Mouse (Mus musculus): ENCODE measurements around the gene Hcn1. TPM values are rescaled to one million over a fixed set of nuclear protein-coding genes. Genes with fewer than 3 reads are reported as not detected.

Hcn1 gene
- polyA plus RNA-seq, 1 experiment: 0.37 TPM

DNA sequence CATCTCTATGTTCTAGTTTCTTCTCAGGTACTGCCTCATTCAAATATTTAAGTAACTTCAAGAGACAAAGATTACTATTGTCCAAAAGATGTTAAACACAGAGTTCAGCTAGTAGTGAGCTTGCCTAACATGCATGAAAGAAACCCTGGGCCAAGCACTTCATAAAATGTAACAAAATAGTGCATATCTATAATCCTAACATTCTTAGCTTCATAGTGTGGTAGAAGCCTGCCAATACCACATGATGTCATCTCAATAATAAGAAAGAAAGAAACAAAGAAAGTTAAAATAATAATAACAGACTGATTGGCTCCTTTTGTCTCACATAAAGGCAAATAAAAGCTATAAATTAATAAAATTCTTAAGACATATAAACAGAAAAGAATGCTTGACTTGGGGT is 103.5 kb downstream of the Hcn1 start:
- Histone ChIP-seq H3K27me3 (ENCODE audit: control insufficient read depth, insufficient read depth, low read length) (no peaks in the 10 kb centered on the region), H3K27ac (ENCODE audit: control insufficient read depth, insufficient read depth, low read depth, low read length) (no peak overlapping the region), H3K4me1 (ENCODE audit: control insufficient read depth, insufficient read depth, low read length) (no peaks in the 10 kb centered on the region), H3K36me3 (ENCODE audit: control insufficient read depth, insufficient read depth, low read length) (no peaks in the 10 kb centered on the region), H3K4me3 (ENCODE audit: control insufficient read depth, low read depth, low read length) (no peak overlapping the region)
- no peak for TF ChIP-seq POLR2A (IDR thresholded peaks at IDR 0.05; ENCODE audit: control insufficient read depth, low read depth, low read length)
- TF ChIP-seq CTCF (IDR thresholded peaks at IDR 0.05; ENCODE audit: control insufficient read depth, insufficient read depth, insufficient replicate concordance, low read depth, low read length): no peak

DNA sequence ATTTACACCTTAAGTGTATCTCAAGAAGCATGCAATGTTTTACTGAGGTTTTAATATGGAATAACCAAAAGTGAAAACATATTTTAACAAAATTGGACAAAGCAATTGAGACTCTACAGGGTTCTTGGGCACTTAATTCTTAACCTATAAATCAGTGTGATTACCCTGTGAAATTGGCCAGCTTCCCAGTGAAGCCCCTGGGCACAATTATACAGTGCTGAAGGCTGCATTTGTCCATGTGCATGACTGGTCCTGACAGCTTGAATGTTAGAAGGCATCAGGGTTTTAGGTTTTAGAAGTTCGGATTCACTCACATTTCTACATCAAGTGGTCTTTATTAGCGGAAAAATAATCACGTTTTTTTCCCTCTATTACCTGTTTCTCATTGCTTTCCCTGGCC is 103.9 kb downstream of the Hcn1 start:
- Histone ChIP-seq H3K4me1 (ENCODE audit: control insufficient read depth, insufficient read depth, low read length) (no peaks in the 10 kb centered on the region), H3K4me3 (ENCODE audit: control insufficient read depth, low read depth, low read length) (no peak overlapping the region), H3K27ac (ENCODE audit: control insufficient read depth, insufficient read depth, low read depth, low read length) (no peak overlapping the region), H3K27me3 (ENCODE audit: control insufficient read depth, insufficient read depth, low read length) (no peaks in the 10 kb centered on the region), H3K36me3 (ENCODE audit: control insufficient read depth, insufficient read depth, low read length) (no peaks in the 10 kb centered on the region)
- no peak for TF ChIP-seq CTCF (IDR thresholded peaks at IDR 0.05; ENCODE audit: control insufficient read depth, insufficient read depth, insufficient replicate concordance, low read depth, low read length)
- no peak for TF ChIP-seq POLR2A (IDR thresholded peaks at IDR 0.05; ENCODE audit: control insufficient read depth, low read depth, low read length)

DNA sequence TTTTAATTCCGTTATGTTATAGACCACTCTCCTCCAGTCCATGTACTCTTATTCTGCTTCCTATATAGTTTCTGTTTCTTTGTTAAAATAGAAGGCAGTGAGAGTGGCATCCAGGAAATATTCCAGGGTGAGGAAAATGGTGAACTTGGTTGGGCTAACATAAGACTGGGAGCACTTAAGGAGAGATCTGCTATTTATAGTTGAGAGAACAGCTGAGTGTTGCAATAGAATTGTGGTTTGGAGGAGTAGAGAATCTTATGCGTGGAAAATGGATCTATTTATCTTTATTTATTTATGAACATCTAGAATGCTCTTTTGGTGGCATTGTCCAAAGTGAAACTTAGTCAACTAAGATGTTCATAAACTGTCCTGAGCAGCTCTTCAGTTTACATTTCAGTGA is 104.4 kb downstream of the Hcn1 start:
- no peak overlapping the region for H3K4me3 ChIP-seq (ENCODE audit: control insufficient read depth, low read depth, low read length)
- H3K36me3 ChIP-seq (ENCODE audit: control insufficient read depth, insufficient read depth, low read length): no peaks in the 10 kb centered on the region
- TF ChIP-seq CTCF (IDR thresholded peaks at IDR 0.05; ENCODE audit: control insufficient read depth, insufficient read depth, insufficient replicate concordance, low read depth, low read length) (no peak), POLR2A (IDR thresholded peaks at IDR 0.05; ENCODE audit: control insufficient read depth, low read depth, low read length) (no peak)
- H3K4me1 ChIP-seq (ENCODE audit: control insufficient read depth, insufficient read depth, low read length): no peaks in the 10 kb centered on the region
- no peaks in the 10 kb centered on the region for H3K27me3 ChIP-seq (ENCODE audit: control insufficient read depth, insufficient read depth, low read length)
- no peak overlapping the region for H3K27ac ChIP-seq (ENCODE audit: control insufficient read depth, insufficient read depth, low read depth, low read length)

DNA sequence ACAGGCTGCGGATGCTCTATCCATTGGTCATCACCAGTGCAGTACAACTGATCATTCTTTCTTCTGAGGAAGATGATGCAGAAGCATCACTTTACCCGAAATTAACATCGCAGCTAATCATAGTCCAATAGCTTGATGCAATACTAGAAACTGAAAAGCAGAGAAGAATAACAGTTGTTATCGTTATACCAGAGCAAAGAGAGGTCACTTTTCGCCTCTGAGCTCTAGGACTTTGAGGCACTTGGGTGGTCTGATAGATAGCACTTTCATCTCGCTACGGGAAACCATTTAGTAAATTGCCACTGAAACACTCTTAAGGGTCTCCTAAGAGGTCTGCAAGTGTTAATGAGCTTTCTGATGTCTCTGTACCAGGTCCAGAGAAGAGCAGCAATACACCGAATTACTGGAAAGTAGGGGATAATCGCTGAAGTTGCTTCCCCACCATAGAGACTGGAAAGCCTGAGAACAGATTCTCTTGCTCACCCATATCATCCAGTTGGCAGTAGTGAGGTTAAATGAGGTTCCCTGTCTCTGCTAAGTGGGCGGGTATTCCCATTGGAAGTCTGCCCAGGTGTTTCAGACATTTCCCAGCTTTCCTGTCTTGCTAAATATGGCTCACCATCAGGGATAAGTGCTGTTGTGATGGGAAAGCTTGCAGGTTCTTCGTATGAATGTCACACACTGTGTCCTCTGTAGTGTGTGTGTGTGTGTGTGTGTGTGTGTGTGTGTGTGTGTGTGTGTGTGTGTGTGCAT is 105.0 kb downstream of the Hcn1 start:
- Histone ChIP-seq H3K4me3 (ENCODE audit: control insufficient read depth, low read depth, low read length) (no peak overlapping the region), H3K36me3 (ENCODE audit: control insufficient read depth, insufficient read depth, low read length) (no peaks in the 10 kb centered on the region), H3K27me3 (ENCODE audit: control insufficient read depth, insufficient read depth, low read length) (no peaks in the 10 kb centered on the region), H3K27ac (ENCODE audit: control insufficient read depth, insufficient read depth, low read depth, low read length) (no peak overlapping the region), H3K4me1 (ENCODE audit: control insufficient read depth, insufficient read depth, low read length) (no peaks in the 10 kb centered on the region)
- TF ChIP-seq CTCF (IDR thresholded peaks at IDR 0.05; ENCODE audit: control insufficient read depth, insufficient read depth, insufficient replicate concordance, low read depth, low read length) (no peak), POLR2A (IDR thresholded peaks at IDR 0.05; ENCODE audit: control insufficient read depth, low read depth, low read length) (no peak)

DNA sequence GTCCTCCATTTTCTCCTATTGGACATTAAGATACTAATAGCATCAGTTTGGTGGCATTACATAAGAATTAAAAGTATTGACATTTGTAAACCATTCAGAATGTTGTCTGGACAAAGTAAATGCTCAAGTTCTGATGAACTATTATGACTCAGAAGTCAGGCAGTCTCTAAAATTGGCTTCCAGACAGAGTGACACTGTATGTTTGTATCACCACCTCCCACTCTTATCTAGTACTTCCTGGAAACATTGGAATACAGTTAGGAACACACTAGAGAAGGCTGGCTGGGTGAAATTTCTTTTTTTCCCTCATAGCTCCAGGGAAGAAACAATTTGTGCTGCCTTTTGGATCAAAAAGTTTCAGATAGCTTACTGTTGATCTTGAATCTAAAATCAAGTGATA is 108.7 kb downstream of the Hcn1 start:
- Histone ChIP-seq H3K4me1 (ENCODE audit: control insufficient read depth, insufficient read depth, low read length) (no peaks in the 10 kb centered on the region), H3K4me3 (ENCODE audit: control insufficient read depth, low read depth, low read length) (no peak overlapping the region), H3K27me3 (ENCODE audit: control insufficient read depth, insufficient read depth, low read length) (no peaks in the 10 kb centered on the region), H3K27ac (ENCODE audit: control insufficient read depth, insufficient read depth, low read depth, low read length) (no peak overlapping the region), H3K36me3 (ENCODE audit: control insufficient read depth, insufficient read depth, low read length) (no peaks in the 10 kb centered on the region)
- no peak for TF ChIP-seq POLR2A (IDR thresholded peaks at IDR 0.05; ENCODE audit: control insufficient read depth, low read depth, low read length)
- no peak for TF ChIP-seq CTCF (IDR thresholded peaks at IDR 0.05; ENCODE audit: control insufficient read depth, insufficient read depth, insufficient replicate concordance, low read depth, low read length)

DNA sequence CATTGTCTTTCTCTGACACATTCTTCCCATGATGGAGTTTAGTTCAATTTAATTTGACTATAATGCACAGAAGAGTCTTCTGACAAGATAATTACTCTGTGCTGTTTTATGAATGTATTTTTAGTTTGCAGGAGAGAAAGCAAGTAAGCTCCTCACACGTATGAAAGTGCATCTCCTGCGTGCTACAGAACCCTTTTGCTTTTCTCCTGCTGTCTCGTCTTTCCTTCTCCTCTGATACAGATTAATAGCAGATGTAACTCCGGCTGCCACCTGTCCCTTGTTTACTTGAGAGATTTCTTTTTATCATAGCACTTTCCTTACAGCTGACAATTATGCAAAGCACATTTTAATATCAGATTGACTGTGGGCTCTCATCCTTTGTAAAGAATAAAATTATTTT is 120.0 kb downstream of the Hcn1 start:
- TF ChIP-seq POLR2A (IDR thresholded peaks at IDR 0.05; ENCODE audit: control insufficient read depth, low read depth, low read length): no peak
- TF ChIP-seq CTCF (IDR thresholded peaks at IDR 0.05; ENCODE audit: control insufficient read depth, insufficient read depth, insufficient replicate concordance, low read depth, low read length): no peak
- no peaks in the 10 kb centered on the region for H3K4me1 ChIP-seq (ENCODE audit: control insufficient read depth, insufficient read depth, low read length)
- no peaks in the 10 kb centered on the region for H3K36me3 ChIP-seq (ENCODE audit: control insufficient read depth, insufficient read depth, low read length)
- no peak overlapping the region for H3K4me3 ChIP-seq (ENCODE audit: control insufficient read depth, low read depth, low read length)
- H3K27ac ChIP-seq (ENCODE audit: control insufficient read depth, insufficient read depth, low read depth, low read length): no peak overlapping the region
- H3K27me3 ChIP-seq (ENCODE audit: control insufficient read depth, insufficient read depth, low read length): no peaks in the 10 kb centered on the region

DNA sequence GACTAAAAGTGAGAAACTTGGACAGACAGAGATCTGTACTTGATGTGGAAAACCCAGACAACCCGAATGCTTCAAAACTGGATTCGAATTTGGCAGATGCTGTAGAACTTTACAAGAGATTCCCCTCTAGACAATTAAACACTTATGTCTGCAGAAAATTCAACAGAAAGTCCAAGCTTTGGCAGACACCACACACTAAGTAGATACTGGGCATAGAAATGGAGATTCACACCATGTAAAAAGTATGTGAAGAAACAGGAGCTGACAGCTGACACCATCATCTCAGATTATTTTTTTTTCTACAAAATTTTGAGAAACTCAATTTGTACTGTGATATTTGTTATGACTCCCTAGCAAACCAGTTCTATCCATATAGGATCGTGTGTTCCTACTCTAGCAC is 122.0 kb downstream of the Hcn1 start:
- no peaks in the 10 kb centered on the region for H3K4me1 ChIP-seq (ENCODE audit: control insufficient read depth, insufficient read depth, low read length)
- no peaks in the 10 kb centered on the region for H3K27me3 ChIP-seq (ENCODE audit: control insufficient read depth, insufficient read depth, low read length)

More for the DNA sequence above, 122.0 kb downstream of the Hcn1 start:
- no peaks in the 10 kb centered on the region for H3K36me3 ChIP-seq (ENCODE audit: control insufficient read depth, insufficient read depth, low read length)
- no peak overlapping the region for H3K4me3 ChIP-seq (ENCODE audit: control insufficient read depth, low read depth, low read length)
- H3K27ac ChIP-seq (ENCODE audit: control insufficient read depth, insufficient read depth, low read depth, low read length): no peak overlapping the region
- TF ChIP-seq POLR2A (IDR thresholded peaks at IDR 0.05; ENCODE audit: control insufficient read depth, low read depth, low read length) (no peak), CTCF (IDR thresholded peaks at IDR 0.05; ENCODE audit: control insufficient read depth, insufficient read depth, insufficient replicate concordance, low read depth, low read length) (no peak)
